Mouse (Mus musculus): ENCODE measurements around the gene Abi3. TPM values are rescaled to one million over a fixed set of nuclear protein-coding genes. Genes with fewer than 3 reads are reported as not detected.

The Abi3 gene
- polyA plus RNA-seq, 1 experiment from 2014 or later: not detected

DNA sequence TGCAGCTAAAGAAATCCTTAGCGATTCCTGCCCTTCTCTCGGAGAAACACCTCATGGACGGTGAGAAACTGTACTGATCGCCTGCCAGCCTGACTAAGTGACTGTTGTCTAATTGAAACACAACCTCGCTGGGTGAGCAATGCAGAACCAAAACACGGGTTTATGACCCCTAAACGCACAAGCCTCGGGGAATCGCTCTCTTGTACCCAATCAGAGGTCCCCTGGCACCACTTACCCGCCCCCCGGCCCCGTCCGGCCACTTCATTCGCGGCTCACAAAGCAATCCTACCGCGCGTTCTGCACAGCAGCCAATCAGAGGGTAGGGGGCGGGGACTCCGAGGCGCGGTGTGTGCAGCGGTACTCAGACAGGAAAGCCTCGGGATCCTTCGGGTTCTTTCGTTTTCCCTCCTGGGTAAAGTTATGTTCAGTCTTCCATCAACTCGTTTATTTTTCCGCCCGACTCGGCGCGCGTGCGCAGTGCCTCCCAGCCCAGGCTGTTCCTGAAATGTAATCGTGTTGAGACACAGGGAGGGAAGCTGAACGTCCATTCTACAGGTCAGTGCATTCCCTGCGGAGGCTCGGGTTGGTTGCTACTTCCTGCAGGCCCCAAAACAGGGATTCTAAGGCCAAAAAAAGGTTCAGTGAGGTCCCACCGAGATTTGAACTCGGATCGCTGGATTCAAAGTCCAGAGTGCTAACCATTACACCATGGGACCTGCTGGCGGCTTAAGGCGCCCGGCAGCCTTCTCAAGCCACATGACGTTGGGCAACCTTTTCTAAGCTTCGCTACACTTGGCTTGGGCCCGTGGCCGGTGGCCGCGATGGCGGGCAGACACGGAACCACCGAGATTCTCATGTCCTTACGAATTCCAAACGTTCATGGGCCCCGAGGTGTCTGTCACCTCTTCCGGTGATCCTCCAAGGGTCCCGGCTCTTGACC lies 16.5 kb upstream of the Abi3 start:
- ChIA-PET CTCF (no interaction called here), POLR2A (interaction anchor here (0.7 kb wide), 1 partner anchor 281 kb away, joined by 3 read pairs; no protein-coding TSS in a partner anchor)
- TF ChIP-seq CTCF (IDR thresholded peaks at IDR 0.05): no peak
- DNase-seq (ENCODE audit: low read depth, low spot score): peak; percentile 87
- in situ Hi-C loops (cut with MboI; ENCODE audit: low pct_unique_long_range_greater_than_20kb): no loop called here
- ATAC-seq: peak; percentile 95
- no peaks in the 10 kb centered on the region for H3K27me3 ChIP-seq

DNA sequence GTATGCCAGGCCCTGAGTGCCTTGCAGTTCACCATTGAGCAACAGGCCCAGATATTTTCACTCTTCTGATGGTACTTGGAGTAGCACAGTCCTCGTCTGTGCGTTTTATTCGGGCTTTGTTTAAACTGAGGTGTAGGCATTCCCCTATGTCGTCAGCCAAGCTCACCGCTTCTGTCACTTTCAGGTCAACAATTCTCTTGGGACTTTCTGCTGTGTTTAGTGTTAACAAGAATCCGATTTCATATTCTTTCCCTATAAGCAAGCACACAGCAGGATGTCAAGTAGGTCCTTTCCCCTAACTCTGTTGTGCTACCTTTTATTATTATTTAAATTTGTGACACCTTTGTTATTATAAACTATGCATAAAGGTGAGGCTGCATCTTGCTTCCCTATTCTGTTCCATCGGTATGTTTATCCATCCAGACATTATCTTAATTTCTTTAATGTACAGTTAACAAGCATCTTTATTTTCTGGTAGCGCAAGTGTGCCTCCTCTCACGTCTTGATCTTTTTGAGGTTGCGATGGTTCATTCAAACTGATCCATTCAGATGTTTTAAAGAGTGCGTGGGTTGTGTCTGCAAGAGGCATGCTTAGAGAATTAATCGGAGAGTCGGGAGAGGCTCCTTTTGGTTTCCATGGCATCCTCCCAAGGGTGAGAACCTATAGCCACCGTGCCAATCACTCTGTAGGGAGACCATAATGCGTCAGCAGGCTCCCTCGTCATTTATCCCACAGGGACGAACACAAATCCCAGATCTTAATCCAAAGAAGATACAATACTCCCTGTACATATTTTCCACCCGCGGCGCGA lies 15.6 kb upstream of the Abi3 start:
- TF ChIP-seq CTCF (IDR thresholded peaks at IDR 0.05): no peak
- no peak for DNase-seq (ENCODE audit: low read depth, low spot score)
- no peaks in the 10 kb centered on the region for H3K27me3 ChIP-seq
- CTCF ChIA-PET: no interaction called here
- in situ Hi-C loops (cut with MboI; ENCODE audit: low pct_unique_long_range_greater_than_20kb): no loop called here
- POLR2A ChIA-PET: no interaction called here
- no peak for ATAC-seq

DNA sequence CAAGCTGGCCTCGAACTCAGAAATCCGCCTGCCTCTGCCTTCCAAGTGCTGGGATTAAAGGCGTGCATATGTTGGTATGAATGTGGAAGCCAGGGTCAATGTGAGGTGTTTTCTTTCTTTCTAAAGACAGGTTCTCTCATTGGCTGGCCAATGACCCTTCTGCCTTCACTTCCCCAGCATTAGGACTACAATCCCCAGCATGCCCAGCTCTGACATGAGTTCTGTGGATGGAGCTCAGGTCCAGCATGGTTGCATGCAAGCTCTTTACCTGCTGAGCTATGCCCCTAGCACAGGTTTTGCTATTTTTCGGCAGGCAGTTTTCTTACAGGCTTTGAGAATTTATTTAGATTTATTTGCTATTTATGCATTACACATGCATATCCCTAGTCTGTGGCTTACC lies 15.0 kb upstream of the Abi3 start:
- ChIA-PET POLR2A (no interaction called here), CTCF (no interaction called here)
- H3K27me3 ChIP-seq: no peaks in the 10 kb centered on the region
- TF ChIP-seq CTCF (IDR thresholded peaks at IDR 0.05): no peak
- no peak for DNase-seq (ENCODE audit: low read depth, low spot score)
- in situ Hi-C loops (cut with MboI; ENCODE audit: low pct_unique_long_range_greater_than_20kb): no loop called here
- ATAC-seq: no peak

DNA sequence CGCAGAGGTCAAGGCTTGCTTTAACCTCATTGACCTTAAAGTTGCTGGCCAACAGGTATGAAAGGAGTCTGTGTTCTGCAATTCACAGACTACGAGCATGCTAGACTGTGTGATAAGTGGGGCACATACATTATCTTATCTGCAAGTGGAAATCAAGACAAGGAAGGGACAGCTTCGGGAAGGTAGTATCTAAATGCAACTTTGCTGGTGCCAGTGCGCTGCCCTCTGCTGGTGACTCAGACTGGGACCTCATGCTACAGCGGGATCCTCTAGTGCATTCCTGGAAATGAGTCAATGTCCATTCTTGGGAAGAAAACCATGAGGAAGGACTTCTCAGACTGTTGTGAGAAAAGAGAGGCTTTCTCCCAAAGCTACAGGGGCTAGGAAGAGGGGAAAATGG lies 11.4 kb upstream of the Abi3 start:
- in situ Hi-C loops (cut with MboI; ENCODE audit: low pct_unique_long_range_greater_than_20kb): no loop called here
- no peaks in the 10 kb centered on the region for H3K27me3 ChIP-seq
- ATAC-seq (no peak), DNase-seq (ENCODE audit: low read depth, low spot score) (peak; percentile 12)
- ChIA-PET POLR2A (interaction anchor here (1.1 kb wide), 1 partner anchor 11 kb away, joined by 4 read pairs; no protein-coding TSS in a partner anchor), CTCF (interaction anchor here (0.7 to 1.8 kb wide), 5 partner anchors 8 to 181 kb away, joined by 3 to 5 read pairs (median 4); partner anchors contain the start of gene Snf8)
- TF ChIP-seq CTCF (IDR thresholded peaks at IDR 0.05): peak; percentile 86

DNA sequence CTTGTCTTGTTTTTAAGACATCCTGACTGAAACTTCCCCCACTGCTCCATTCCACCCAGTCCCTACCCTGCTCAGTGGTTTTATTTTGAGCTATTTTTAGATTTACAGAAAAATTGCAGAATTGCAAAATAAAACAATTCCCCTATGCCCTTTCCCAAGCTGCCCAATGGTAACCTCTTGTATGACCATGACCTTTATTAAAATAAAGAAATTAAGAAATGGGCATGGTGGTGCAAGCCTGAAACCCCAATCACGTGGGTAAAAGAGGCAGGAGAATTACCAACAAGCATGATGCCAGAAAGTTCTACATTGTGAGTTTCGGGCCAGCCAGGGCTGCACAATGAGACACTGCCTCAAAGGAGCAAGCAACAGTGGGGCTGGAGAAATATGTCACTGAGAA lies 8.6 kb upstream of the Abi3 start:
- DNase-seq (ENCODE audit: low read depth, low spot score): no peak
- no peak for ATAC-seq
- in situ Hi-C loops (cut with MboI; ENCODE audit: low pct_unique_long_range_greater_than_20kb): no loop called here
- H3K27me3 ChIP-seq: no peaks in the 10 kb centered on the region
- ChIA-PET POLR2A (no interaction called here), CTCF (interaction anchor here (0.8 kb wide), 1 partner anchor 18 kb away, joined by 3 read pairs; no protein-coding TSS in a partner anchor)
- TF ChIP-seq CTCF (IDR thresholded peaks at IDR 0.05): no peak

DNA sequence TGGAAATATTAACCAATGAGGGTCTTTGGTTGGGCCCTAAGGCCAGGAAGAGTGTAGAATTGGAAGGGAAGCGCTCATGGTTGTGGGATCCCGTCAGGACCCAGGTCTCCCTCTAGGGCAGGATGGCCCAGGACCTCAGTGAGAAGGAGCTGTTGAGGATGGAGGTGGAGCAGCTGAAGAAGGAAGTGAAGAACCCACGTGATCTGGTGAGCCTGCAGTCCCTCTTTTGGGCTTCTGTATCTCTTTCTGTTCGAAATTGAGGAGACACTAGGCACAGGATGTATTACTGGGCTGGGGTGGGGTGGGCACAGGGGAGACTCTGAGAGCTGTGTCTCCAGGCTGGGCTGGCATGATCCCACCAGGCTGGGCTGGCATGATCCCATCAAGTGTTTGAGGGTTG lies 2.7 kb upstream of the Abi3 start:
- ChIA-PET CTCF (interaction anchor here (0.7 kb wide), 1 partner anchor 9 kb away, joined by 3 read pairs; no protein-coding TSS in a partner anchor), POLR2A (no interaction called here)
- no peak for DNase-seq (ENCODE audit: low read depth, low spot score)
- ATAC-seq: no peak
- no peak for TF ChIP-seq CTCF (IDR thresholded peaks at IDR 0.05)
- in situ Hi-C loops (cut with MboI; ENCODE audit: low pct_unique_long_range_greater_than_20kb): no loop called here
- no peaks in the 10 kb centered on the region for H3K27me3 ChIP-seq

DNA sequence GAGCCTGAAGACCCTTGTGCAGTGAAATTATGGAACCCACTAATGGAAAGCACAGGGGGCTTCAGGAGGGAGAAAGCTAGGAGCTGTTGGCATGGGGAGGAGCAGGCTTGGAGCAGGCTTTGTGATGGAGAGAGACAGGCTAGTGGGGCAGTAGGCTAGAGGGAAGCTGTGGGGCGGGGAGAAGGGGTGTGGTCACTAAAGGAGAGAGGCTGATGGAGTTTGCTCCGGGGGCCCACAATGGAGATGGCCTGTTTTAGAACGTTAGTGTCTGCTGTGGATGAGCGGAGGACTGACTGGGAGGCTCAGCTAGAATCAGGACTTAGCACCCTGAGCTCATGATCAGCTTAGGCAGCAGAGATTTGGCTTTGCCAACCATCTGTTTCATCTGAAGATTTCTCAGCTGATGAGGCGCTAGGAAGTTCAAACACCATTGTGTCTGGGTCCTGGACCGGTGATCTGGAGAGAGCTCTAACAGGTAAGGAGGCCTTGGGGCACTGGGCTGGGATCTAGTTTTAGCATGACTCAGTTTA lies 1.2 kb upstream of the Abi3 start:
- no peak for ATAC-seq
- TF ChIP-seq CTCF (IDR thresholded peaks at IDR 0.05): no peak
- DNase-seq (ENCODE audit: low read depth, low spot score): no peak
- ChIA-PET CTCF (no interaction called here), POLR2A (interaction anchor here (0.6 to 1.2 kb wide), 4 partner anchors 10 to 52 kb away, joined by 3 to 5 read pairs (median 4); no protein-coding TSS in a partner anchor)
- no peaks in the 10 kb centered on the region for H3K27me3 ChIP-seq
- in situ Hi-C loops (cut with MboI; ENCODE audit: low pct_unique_long_range_greater_than_20kb): no loop called here

DNA sequence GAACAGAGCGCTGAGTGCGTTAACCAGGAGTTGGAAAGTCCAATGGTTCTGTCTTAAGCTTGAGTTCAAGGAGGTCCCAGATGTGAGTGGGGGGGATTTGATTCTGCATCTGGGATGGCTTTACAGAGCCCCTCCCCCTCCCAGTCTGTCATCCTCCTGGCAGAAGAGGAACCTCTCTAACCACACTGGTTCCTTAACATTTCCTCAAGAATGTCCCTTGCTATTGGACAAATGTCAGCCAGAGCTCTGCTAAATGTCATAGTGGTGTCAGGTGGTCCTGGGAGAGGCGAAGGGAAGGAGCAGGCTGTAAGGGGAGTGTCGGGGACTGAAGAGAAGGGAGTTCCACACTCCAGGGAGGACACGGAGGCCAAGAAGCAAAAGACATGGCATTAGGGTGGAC lies 677 bp upstream of the Abi3 start:
- POLR2A ChIA-PET: interaction anchor here (1.2 kb wide), 1 partner anchor 11 kb away, joined by 4 read pairs; no protein-coding TSS in a partner anchor
- TF ChIP-seq CTCF (IDR thresholded peaks at IDR 0.05): no peak
- no peaks in the 10 kb centered on the region for H3K27me3 ChIP-seq
- CTCF ChIA-PET: no interaction called here
- DNase-seq (ENCODE audit: low read depth, low spot score): no peak
- in situ Hi-C loops (cut with MboI; ENCODE audit: low pct_unique_long_range_greater_than_20kb): no loop called here
- no peak for ATAC-seq

DNA sequence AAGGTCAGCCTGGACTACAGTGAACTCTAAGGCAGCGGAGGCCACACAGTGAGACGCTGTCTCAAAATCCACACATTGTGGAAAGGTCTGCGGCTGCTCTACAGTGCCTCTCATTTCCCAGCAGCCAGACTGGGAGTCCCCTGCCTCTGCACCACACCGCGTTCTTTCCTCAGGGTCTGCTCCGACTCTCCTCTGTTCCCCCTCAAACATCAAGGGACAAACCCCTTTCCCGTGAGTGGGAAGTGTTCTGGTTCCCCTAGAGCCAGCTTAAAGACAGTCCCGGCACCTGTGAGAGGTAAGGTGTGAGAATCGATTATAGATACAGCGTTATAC lies 812 bp downstream of the Abi3 start:
- DNase-seq (ENCODE audit: low read depth, low spot score): no peak
- no peaks in the 10 kb centered on the region for H3K27me3 ChIP-seq

DNA sequence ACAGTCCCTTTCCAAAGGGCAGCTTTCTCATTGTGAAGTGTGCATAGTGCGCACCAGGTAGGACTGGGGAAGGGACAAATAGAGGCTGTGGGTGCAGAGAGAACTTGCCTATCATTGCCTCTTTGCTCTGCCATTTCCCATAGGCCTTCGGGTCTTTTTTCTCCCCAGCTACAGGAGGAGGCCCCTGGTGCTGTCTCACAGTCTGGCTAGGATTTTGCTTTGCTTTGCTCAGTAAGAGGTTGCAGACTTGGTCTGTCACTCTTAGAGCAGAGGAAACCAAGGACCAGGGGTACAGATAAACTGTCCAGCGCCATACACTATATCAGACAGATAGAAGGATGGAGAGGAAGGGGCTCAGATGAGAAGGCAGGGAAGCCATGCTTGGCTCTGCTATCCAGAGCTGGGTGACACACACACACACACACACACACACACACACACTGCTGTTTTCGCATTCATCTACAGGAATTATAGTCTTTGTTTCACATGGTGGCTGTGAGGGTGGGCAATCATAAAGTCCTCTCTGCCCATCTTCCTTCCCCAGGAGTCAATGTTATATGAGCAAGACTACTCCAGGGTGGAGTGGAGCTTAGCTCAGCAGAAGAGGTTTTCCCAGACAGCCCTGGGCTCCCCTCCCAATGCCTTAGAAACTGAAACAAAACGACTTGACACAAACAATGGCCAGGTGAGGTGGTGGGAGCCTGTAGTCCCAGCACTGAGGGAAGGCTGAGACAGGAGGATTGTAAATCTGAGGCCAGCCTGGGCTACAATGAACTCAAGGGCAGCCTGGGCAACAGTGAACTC lies 1.4 kb downstream of the Abi3 start:
- ChIA-PET CTCF (no interaction called here), POLR2A (no interaction called here)
- no peak for TF ChIP-seq CTCF (IDR thresholded peaks at IDR 0.05)
- in situ Hi-C loops (cut with MboI; ENCODE audit: low pct_unique_long_range_greater_than_20kb): no loop called here
- ATAC-seq (no peak), DNase-seq (ENCODE audit: low read depth, low spot score) (no peak)
- H3K27me3 ChIP-seq: no peaks in the 10 kb centered on the region

More for the DNA sequence above, 812 bp downstream of the Abi3 start:
- in situ Hi-C loops (cut with MboI; ENCODE audit: low pct_unique_long_range_greater_than_20kb): no loop called here
- POLR2A ChIA-PET: no interaction called here
- CTCF ChIA-PET: no interaction called here
- no peak for TF ChIP-seq CTCF (IDR thresholded peaks at IDR 0.05)
- no peak for ATAC-seq

Measured in Patski (cell line).